Mouse (Mus musculus) heart, postnatal 0 days (tissue): ENCODE measurements around the gene Dact3. TPM values are rescaled to one million over a fixed set of nuclear protein-coding genes. Genes with fewer than 3 reads are reported as not detected.

Experiments
- ATAC-seq: fragments of 200-750 bp; cut with Nextera tagmentation; 2 replicates; pipeline ENCODE4 v1.8.0; 2017; ENCODE audit warnings: low read depth, moderate number of reproducible peaks, moderate library complexity; ENCODE audit not compliant: insufficient read depth
- DNase-seq: peaks from one replicate; pipeline ENCODE4 v3.0.0-alpha.2; 2016; ENCODE audit warnings: low spot score
- H3K27ac ChIP-seq: fragments of 300-500 bp; sonication (generic); 2 replicates; pipeline ENCODE4 v1.5.1; 2014; ENCODE audit warnings: low read depth, mild to moderate bottlenecking
- H3K27me3 ChIP-seq: fragments of 300-500 bp; sonication (generic); 2 replicates; pipeline ENCODE4 v1.6.1; 2014; ENCODE audit warnings: low read length, mixed read lengths; ENCODE audit not compliant: control insufficient read depth, insufficient read depth
- H3K36me3 ChIP-seq: fragments of 300-500 bp; sonication (generic); replicated peaks from 2 replicates; pipeline ENCODE4 v1.6.1; 2014; ENCODE audit warnings: low read length, mixed read lengths; ENCODE audit not compliant: control insufficient read depth, insufficient read depth
- H3K4me1 ChIP-seq: fragments of 300-500 bp; sonication (generic); 2 replicates; pipeline ENCODE4 v1.6.1; 2014; ENCODE audit warnings: antibody characterized with exemption; ENCODE audit not compliant: control insufficient read depth, insufficient read depth
- H3K4me2 ChIP-seq: fragments of 300-500 bp; sonication (generic); 2 replicates; pipeline ENCODE4 v1.6.1; 2014; ENCODE audit warnings: low read depth, mild to moderate bottlenecking, low read length, moderate library complexity
- H3K4me3 ChIP-seq: fragments of 300-500 bp; sonication (generic); 2 replicates; pipeline ENCODE4 v1.5.1; 2014; ENCODE audit warnings: low read depth, low read length
- H3K9ac ChIP-seq: fragments of 300-500 bp; sonication (generic); replicated peaks from 2 replicates; pipeline ENCODE4 v1.6.1; 2014; ENCODE audit warnings: low read depth, low read length, mixed read lengths
- H3K9me3 ChIP-seq: fragments of 300-500 bp; sonication (generic); replicated peaks from 2 replicates; pipeline ENCODE4 v1.6.1; 2016; ENCODE audit warnings: low read length; ENCODE audit not compliant: control insufficient read depth
- CTCF ChIP-seq: IDR thresholded peaks from 2 replicates; pipeline ENCODE4 v1.5.1; 2016; ENCODE audit warnings: antibody characterized with exemption, control low read depth, low read depth
- EP300 ChIP-seq: IDR thresholded peaks from 2 replicates; pipeline ENCODE4 v1.6.1; 2016; ENCODE audit warnings: antibody characterized with exemption, low read depth
- WGBS: fragments of 180-500 bp; shearing (Covaris S2); extraction: QIAGEN DNeasy Blood & Tissue Kit; methylation state at CpG from one replicate; pipeline ENCODE4 v1.1.7; 2014; 5-methylcytosine and 5-hydroxymethylcytosine counted together
- polyA plus RNA-seq: library from polyadenylated mRNA; unstranded; fragments of >200 nt; fragmentation: Nextera tagmentation; extraction: Ambion mirVana; gene quantifications from 2 replicates; pipeline ENCODE4 v1.2.1, GENCODE M21; 2015
- total RNA-seq: library from RNA; depleted of rRNA; stranded (reverse); fragments of >200 nt; gene quantifications from 2 replicates; pipeline ENCODE4 v1.2.3, GENCODE M21; 2014; ENCODE audit warnings: low replicate concordance

Dact3 gene
- total and polyA plus RNA-seq, 2 experiments from 2014 or later: 3.8 to 69.6 TPM

DNA sequence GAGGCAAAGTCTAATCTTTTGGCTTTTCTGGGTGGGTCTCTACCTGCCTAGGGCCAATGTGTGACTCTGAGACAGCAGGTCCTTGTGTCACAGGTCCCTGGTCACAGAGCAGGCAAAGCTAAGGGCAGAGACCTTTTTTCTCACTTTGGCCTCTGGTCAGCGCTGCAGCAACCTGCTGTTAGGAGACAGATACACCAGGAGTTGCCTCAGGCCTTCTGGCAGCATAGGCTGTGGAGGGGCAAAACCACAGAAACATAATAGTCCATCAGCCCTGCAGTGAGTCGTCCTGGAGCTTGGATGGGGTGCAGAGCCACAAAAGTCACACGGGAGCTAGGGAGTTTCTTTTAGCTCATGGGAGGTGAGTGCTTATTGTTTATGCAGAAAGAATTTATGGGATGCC lies 43.6 kb downstream of the Dact3 start:
- Histone ChIP-seq H3K9me3 (no peaks in the 10 kb centered on the region), H3K4me2 (no peak overlapping the region), H3K27ac (no peak overlapping the region), H3K4me3 (no peak overlapping the region), H3K36me3 (peaks cover 61% of the 10 kb centered on the region), H3K9ac (no peak overlapping the region), H3K4me1 (peaks cover 45% of the 10 kb centered on the region), H3K27me3 (no peaks in the 10 kb centered on the region)
- no peak for DNase-seq
- TF ChIP-seq CTCF (no peak), EP300 (no peak)
- 76% methylated on average over 3 of the region's 3 CpGs for WGBS
- ATAC-seq: no peak

GRCm38 (mm10) chr7:16919395-16920149 lies 44.5 kb downstream of the Dact3 start:
- WGBS: 67% methylated on average over 13 of the region's 13 CpGs
- no peak overlapping the region for H3K4me2 ChIP-seq
- no peak overlapping the region for H3K27ac ChIP-seq
- H3K4me1 ChIP-seq: peaks cover 45% of the 10 kb centered on the region
- H3K9ac ChIP-seq: 0 out of 2 replicates have a peak overlapping the region, but pooled peaks have one; percentile 10
- no peaks in the 10 kb centered on the region for H3K9me3 ChIP-seq
- DNase-seq (no peak), ATAC-seq (no peak)
- no peak overlapping the region for H3K4me3 ChIP-seq
- no peak for TF ChIP-seq EP300
- peaks cover 56% of the 10 kb centered on the region for H3K36me3 ChIP-seq
- H3K27me3 ChIP-seq: no peaks in the 10 kb centered on the region

DNA sequence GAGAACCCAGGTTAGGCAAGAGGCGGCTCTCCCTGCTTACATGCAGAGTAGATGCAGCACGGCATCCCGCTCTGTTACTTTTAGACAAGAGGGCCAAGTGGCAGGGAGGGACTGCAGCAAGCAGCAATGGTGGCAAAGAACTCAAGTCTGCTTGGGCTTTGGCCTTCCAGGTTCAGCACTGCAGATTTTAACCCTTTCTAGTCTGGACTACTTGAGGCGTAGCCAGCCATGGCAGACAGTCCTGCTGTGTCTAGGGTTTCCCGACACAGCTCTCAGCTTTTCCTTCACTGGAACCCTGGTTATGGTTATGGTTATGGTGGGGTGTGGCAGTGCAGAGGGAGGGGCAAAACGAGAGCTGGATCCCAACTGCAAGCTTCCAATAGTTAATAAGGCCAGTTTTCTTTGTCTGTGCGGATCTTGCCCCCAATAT lies 45.0 kb downstream of the Dact3 start:
- Histone ChIP-seq H3K4me3 (no peak overlapping the region), H3K27me3 (no peaks in the 10 kb centered on the region), H3K4me1 (peaks cover 45% of the 10 kb centered on the region), H3K4me2 (no peak overlapping the region), H3K9ac (0 out of 2 replicates have a peak overlapping the region, but pooled peaks have one; percentile 10), H3K36me3 (peaks cover 50% of the 10 kb centered on the region), H3K27ac (no peak overlapping the region), H3K9me3 (no peaks in the 10 kb centered on the region)
- no peak for DNase-seq
- no peak for TF ChIP-seq CTCF
- TF ChIP-seq EP300: no peak
- 83% methylated on average over 7 of the region's 7 CpGs for WGBS
- no peak for ATAC-seq

DNA sequence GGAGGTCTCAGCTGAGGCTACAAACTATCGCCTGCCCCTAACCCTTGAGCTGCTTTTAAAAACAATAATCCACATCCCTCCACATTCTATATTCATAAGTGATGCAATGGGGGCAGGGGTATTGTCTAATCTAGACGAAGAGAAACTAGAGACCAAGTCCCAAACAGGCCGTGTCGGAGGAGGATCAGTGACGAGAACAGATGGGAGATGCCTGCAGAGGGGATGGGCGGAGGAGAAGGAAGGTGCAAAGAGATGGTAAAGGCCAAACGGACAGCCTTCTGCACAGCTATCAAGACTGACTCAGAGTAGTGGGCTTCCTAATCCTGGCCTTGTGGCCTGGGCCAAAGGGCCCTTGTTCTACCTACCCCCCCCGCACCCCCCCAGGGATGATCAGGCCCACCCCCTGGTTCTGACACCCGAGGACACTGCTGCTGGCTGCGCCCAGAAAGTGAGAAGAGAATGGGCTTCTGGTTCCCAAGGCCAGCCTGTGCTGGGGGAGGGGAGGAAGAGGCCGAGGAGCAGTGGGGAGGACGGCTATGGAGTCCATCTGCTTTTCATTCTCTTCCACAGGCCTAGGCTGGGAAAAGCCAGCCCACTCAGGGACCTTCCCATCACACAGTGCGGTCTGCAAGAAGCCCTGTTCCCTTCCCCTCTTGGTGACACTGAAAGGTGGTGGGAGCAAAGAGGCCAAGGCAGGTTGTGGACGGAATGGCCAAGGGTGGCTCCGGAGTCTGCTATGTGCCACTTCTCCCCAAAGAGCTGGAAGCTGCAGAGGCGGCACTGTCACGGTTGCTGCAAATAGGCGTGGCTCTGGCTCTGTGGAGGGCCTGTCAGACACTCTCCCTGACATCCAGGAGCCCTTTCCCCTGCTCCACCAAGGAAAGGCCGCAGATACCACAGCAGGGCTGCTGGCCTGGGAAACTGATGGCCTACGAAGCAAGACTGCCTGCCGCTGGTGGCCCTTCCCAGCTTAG lies 46.0 kb downstream of the Dact3 start:
- H3K27ac ChIP-seq: peak overlapping the region; percentile 34
- ATAC-seq (no peak), DNase-seq (no peak)
- no peaks in the 10 kb centered on the region for H3K27me3 ChIP-seq
- TF ChIP-seq EP300: no peak
- no peak for TF ChIP-seq CTCF
- H3K4me1 ChIP-seq: peaks cover 45% of the 10 kb centered on the region
- H3K9ac ChIP-seq: peak overlapping the region; percentile 93
- H3K4me2 ChIP-seq: peak overlapping the region; percentile 99
- peak overlapping the region; percentile 89 for H3K4me3 ChIP-seq
- H3K36me3 ChIP-seq: peaks cover 40% of the 10 kb centered on the region
- H3K9me3 ChIP-seq: no peaks in the 10 kb centered on the region
- WGBS: 49% methylated on average over 21 of the region's 21 CpGs

DNA sequence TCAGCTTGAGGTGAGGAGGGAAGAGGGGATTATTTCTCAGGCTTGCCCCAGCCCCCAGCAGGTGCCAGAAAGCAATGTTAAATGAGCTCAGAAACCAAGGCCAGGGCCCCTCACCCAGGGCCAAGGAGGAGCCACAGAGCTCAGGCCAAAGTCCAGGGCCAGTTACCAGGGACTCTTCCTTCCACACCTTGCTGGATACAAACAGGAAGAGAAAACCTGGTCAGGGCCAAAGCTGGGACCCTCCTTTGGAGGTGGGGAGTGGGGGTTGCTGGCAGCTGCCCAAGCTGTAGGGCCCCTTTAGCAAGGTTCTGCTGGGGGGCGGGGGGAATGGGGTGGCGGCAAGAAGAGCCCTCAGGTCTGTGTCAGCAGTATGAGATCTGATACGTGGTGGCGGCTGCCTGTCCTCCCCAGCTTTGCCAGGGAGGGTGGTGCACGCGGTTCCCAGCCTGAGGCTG lies 46.8 kb downstream of the Dact3 start:
- 38% methylated on average over 6 of the region's 6 CpGs for WGBS
- no peak for DNase-seq
- peak overlapping the region; percentile 99 for H3K4me2 ChIP-seq
- no peaks in the 10 kb centered on the region for H3K9me3 ChIP-seq
- no peak for ATAC-seq
- peaks cover 32% of the 10 kb centered on the region for H3K36me3 ChIP-seq
- H3K27me3 ChIP-seq: no peaks in the 10 kb centered on the region
- no peak for TF ChIP-seq CTCF
- H3K9ac ChIP-seq: peak overlapping the region; percentile 93
- H3K27ac ChIP-seq: peak overlapping the region; percentile 34; the same call in 1 of the 2 replicates
- H3K4me3 ChIP-seq: peak overlapping the region; percentile 89
- peaks cover 39% of the 10 kb centered on the region for H3K4me1 ChIP-seq
